Mouse (Mus musculus) layer of hippocampus, adult 18-20 months (tissue): ENCODE measurements around the gene Clstn2. TPM values are rescaled to one million over a fixed set of nuclear protein-coding genes. Genes with fewer than 3 reads are reported as not detected.

Experiments used
- DNase-seq, 2 experiments: peaks; one replicate each; pipeline ENCODE4 v3.0.0; 2022; ENCODE audit warnings: low spot score in 2 of 2
- total RNA-seq, 2 experiments: library from RNA; stranded (reverse); gene quantifications; 2 replicates each; pipeline ENCODE4 v1.2.3; 2021

Gene Clstn2
- total RNA-seq, 2 experiments from 2014 or later: 130 TPM

DNA sequence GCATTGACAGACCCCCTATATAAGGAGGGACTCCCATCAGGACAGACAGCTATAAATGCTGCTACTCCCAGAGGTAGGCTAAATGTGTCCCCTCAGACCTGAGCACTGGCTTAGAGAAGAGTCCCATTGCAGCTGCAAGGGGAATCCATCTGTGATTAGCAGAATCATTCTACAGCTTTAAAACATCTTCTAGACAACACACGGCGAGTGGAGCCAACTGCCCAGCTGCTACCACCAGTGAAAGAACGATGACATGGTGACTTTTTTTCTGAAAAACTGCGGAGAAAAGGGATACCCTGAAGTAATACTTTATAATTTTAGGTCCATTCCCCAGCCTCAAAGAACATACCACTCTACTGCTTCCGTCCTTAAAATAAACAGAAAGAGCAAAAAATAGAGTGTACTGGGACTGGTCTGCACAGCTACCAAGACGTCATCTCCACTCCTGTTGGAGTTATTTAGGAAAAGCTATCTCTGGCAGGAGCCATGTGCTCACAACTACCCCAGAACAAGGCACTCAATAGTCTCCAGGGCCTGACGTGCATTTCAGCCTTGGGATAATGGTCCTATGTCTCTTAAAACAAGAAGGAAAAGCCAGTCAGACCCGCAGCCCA, 79.1 kb downstream of the Clstn2 start:
- no peak for DNase-seq

DNA sequence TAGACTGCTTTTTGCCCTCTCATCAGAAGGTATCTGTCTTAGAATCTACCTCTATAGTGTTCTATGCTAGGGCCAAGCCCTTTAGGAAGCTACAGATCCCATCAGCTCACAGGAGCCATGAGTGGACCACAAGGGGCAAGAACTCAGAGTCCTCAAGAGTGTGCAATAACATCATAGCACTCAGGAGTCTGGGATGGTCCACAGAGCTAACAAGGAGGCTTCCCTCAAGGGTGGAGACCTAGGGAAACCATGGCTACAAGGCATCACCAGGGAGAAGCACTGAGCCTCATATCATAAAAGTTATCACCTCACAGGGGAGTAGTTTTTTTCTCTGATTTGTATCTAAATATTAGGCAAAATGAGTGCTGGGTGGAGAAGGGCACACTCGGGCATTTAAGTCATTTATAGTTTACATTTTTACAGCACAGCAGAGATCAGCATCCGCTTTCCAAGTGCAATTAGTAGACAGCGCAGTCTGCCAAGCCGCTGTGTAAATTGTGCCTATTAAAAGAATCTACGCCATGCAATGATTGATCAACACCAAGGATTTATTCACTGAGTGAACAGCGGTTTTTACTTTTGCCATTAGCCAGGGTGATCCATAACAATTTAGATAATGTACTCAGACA, 82.5 kb downstream of the Clstn2 start:
- DNase-seq: no peak

DNA sequence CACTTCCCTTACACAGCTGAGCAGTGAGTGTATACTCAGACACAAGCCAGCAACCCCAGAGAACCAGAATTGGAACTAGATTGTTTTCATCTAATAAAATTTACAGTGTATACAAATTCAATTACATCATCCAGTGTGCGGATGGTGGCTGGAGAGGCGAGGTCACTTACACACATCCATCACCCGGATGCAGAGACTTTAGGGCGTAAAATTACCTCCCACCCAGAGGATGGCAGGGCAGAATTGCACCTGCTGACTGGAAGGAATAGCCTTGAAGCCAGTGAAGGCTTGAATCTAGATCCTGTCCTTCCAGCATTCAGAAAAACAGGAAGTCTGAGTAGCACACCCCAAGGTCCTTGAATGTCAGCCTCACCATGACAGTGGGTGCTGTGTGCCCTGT, 113.7 kb downstream of the Clstn2 start:
- DNase-seq: no peak

DNA sequence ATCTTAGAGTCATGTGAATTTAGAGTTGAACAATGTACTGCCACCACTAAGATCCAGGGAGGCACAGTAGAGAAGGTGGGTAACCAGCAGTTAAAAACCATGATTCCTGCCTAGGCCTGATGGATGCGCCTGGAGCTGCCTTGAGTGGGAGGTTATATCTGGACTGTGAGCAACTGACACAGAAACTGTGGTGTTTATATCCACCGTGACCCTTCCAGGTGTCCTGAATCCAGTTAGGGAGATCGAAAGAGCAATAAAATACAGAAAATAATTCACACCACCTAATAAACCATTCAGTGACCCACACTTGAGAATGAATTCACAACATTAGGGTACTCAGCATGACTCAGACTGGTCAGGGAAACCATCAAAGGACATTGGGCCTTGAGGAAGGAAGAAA, 141.6 kb downstream of the Clstn2 start:
- no peak for DNase-seq

DNA sequence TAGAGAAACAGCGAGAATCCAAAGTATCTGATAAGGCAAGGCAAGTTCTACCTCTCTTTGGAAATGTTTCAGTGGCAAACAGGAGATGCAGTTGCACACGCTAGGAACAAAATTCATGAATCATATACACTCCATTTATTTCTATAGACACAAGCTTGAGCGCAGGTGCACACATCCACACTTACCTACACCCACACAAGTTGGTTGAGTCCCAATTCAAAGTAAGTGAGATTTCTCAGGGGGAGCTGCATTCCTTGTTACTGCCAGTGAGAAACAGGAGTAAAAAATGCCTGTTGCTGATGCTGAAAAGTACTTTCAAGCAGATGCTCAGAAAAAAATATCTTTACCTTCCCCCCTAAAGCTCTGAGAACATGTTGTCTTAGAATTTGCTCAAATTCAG, 149.6 kb downstream of the Clstn2 start:
- peak in 1 of 2 experiments; percentile 34 for DNase-seq

DNA sequence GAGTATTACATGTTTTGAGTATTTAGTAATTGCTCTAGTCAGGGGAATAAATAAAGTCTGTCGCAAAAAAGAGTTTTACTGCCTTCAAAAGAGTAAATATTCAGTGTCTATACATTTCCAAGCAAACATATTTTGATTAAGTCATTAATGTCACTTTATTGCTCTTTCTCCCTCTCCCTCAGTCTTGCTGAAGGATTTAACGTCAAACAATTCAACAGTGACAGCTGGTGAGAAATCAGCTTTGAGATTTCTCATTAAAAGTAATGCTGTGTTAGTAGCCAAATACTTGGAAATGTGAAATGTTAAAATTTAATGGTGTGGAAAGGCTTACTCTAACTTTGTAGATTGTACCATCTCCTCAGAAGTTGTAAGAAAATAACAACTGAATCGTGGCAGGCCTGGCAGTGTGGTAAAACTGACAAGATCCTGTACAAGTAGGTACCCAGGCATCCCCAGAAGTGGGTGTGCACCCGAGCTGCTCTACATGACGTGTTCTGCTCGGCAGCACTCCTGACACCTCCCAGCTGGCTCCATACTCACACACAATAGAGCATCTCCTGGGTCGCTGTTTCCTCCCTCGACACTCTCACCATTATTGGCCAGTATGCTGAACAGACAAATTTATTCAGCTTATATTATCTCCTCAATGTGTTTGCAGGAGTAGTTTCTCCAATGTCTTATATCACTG, 165.8 kb downstream of the Clstn2 start:
- peak in 1 of 2 experiments; percentile 35 for DNase-seq

DNA sequence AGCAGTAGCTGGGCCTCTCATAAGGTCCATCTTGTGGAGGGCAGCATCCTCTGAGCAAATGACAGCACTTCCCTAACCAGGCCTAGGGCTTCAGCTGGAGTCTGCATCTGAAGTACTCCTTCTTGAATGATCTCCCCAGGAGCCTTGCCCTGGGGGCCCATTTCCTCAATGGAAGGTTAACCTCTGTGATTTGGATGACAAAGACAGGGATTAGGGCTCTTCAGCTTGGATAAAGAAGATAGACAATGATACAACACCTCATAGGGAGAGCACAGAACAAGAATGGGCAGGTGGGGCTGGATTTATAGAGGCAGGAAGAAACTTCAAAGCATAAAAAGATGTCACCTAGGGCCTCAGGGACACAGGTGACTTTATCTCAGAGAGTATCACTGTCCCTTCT, 180.1 kb downstream of the Clstn2 start:
- no peak for DNase-seq

DNA sequence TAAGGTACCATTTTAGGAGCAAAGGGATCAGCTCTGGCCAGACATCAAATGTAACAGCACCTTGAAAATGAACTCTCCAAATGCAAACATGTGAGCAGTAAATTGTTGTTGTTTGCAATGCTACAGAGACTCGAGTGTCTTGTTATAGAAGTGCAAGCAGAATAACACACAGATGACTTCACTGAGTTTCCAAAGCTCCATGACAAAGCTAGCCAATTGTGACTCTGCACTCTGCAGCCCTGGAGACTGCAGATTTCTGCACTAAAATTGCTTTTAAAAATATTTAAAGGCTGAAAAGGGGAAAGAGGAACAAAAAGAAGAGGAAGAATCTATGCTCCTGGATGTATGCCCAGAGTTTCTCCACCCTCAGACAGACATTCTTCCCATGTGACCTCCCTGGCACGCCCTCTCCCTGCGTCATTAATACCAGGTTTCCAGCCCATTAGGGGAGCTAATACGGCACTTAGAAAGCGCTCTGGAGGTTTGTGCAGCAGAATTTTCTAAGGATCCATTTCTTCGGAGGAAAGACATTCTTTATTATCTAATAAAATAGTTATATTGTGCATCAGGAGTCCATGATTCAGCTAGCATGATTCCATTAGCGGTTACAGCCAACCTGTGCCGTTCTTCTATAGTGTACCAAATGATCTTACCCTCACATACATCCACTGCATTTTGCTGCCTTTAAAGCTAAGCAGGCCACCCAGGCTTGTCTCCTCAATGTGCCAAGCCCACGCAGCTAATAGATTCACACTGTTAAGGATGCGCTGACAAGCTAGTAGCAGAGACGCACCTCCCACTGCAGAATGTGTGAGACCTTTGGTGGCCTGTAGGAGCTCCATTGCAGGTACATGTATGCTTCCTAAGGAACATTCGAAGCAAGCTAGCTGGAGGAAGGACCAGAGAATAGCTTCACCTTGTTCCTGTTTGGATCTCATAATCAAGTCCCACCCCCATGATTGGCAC, 184.8 kb downstream of the Clstn2 start:
- DNase-seq: peak in 1 of 2 experiments; percentile 60

DNA sequence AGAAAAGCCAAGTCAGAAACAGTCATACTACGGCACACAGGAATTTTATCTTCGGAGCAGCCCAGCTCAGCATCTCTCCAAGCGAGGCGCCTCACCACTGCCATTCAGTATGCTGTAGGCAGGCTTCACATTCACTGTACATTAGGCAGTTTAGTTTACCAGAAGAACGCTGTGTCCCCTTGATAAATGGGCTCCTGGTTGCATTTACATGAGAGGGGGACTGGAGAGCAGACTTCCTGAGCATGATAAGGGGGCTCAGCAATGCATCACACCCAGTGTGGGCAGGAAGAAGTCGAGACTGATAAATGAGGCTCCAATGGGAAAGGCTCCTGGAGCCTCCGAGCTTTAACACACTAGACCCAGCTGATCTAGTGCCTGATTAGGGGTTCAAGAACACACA, 190.9 kb downstream of the Clstn2 start:
- no peak for DNase-seq

DNA sequence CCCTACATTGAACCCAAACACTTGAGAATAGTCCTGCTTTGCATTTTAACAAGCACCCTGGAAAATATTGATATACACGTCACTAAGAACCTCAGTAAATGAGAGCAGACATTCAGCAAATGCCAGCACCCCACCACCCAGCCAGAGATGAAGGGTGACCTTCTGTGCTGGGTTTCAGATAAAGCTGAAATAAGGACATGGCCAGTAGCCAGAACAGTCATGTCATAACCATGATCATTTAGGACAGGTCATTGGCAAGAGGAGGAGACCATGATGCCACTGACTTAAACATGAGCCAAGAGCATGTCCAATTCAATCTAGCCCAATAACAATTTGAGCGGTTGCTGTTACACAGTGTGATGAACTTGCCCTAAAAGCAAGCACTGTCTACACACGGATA, 201.8 kb downstream of the Clstn2 start:
- no peak for DNase-seq

DNA sequence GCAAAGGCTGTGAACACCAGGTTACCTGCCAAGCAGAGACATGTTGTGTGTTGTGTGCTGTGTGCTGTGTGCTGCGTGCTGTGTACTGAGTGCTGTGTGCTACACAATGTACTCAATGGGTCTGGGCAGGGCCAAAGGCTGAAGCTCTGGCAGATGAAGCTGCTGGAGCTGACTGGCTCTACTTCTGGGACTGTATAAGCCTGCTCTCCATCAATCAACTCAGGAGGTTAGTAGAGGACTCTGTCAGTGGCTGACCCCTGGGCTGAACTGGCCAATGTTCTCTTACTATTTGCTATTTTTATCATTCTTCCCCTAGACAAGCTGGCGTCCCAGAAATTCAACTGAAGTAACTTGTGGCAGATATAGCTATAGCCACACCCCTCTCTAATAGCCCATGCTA, 203.1 kb downstream of the Clstn2 start:
- no peak for DNase-seq

DNA sequence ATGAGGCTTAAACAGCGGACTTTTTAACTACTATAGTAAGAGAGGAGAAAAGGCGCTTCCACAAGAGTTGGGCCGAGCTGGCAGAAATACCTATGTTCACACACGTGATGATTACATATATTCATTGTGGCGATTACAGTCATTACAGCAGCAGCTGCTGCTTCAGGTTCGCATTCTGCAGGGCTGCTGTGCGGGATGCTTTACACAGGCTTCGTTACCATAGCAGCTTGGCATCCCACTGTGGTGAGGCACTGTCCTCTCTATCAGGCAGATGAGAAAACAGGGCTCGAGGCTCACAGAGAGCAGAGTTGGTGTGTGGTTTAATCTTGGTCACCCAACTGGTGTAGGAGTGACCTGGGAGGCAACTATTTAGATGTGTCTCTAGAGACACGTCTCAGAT, 205.3 kb downstream of the Clstn2 start:
- no peak for DNase-seq

DNA sequence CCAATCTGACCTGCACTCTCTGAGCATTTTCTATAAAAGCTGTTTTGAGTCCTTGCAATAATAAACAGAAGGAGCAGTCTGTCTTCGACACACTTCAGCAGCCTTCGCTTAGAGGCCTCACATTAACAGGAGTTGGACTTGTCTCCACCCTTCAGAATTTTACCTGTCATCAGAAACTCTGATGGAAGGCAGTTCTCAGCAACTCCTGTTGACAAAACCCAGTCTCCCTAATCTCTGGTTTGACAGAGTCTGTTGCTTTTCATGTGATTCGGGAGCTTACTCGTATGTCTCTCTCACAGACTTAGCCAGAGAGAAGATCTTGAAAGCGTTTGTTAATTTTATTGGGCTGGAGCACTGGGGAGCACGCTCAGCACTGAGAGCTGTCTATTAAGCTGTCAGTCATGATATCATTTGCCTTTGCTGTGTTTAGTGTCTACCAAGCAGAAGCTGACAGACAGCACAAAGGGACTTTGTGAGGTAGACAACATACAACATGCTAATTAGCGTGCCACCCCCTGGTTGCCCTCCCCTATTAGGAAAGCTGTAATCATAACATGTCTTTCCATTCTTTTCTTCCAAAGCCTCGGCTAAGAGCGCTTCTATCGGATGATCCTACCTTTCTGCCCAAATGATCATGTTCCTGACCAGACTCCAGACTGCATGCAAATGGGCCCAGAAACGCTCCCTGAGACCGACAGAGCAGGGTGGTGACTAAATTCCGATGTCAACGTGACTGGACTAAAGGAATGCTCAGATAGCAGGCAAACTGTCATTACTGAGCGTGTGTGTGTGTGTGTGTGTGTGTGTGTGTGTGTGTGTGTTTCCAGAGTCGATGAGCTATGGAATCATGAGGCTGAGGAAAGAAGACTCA, 206.7 kb downstream of the Clstn2 start:
- DNase-seq: no peak

DNA sequence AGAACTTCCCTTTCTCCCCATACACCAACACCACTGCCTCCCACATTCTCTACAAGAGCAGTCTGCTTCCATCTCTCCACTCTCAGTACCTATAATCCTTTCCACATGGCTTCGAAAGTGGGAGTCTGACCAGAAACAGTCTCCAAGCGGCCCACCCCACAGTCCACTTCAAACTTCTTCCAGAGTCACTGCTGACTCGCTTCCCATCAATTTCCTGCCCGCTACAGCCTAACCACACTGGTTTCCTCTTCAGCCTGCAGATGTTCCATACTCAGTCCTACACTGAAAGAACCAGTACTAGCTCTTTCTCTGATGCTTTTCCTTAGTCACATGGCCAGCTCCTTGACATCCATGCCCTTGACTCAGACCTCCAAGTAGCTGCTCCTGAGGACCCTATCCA, 215.9 kb downstream of the Clstn2 start:
- DNase-seq: no peak

DNA sequence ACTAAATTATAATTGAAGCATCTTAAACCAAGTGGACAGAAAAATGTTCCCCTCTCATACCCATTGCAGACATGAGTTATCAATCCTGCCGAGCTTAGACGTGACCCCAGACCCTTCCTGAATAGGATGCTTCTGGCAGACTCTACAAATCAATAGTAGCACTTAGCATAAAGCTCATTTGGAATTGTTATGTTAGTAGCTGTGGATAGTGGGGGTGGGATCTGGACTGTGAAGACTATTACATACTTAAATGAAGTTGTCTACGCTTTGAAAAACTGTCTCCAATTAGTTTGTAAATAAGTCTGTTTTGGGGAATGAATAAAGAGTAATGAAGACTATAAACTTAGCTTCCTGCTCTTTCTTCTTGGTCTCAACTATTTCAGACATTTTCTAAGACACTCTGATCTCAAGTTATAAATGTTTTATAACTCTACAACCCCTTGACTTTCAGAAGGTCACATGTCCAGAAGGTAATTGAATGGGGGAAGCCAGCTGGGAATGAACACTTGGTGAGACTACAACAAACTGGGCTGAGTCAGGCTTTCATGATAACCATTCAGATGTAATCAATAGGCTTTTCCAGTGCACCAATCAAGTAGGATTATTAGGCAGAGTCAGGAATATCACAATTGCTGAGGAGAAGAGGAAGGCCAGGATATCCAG, 216.7 kb downstream of the Clstn2 start:
- no peak for DNase-seq

DNA sequence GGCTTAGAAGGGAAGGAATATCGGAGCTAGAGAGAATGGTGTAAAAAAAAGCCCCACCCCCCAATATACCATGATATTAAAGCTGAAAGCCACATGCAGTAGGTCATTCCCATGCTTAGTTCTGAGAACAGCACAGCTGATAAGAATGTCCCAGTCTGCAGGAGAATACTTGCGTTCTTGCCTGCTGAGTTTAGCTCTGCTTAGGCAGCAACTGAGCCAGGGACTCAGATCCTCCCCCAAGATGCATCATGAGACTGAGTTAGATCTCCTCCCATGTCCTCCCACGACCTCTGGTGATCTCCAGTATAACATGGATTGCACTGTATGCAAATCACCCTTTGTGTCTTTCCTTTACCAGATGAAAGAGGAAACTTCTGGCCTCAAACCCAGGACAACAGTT, 219.8 kb downstream of the Clstn2 start:
- DNase-seq: no peak

DNA sequence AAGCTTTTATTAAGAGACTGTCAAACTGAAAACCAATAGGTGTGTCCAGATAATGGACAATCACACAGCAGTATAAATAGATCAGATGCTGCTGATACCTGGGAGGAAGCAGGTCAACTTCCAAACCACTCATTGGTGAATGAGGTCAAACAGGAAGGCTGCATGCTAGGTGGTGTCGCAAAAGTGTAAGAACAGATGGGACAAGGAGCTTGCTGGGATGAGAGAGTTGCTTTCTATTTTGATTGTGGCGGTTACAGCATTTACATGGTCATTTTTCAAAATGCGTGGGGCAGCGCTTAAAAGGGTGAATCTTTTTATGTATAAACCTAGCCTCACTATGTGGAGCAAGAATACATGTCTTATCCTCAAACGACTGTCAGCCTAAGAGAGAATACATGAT, 225.9 kb downstream of the Clstn2 start:
- no peak for DNase-seq

DNA sequence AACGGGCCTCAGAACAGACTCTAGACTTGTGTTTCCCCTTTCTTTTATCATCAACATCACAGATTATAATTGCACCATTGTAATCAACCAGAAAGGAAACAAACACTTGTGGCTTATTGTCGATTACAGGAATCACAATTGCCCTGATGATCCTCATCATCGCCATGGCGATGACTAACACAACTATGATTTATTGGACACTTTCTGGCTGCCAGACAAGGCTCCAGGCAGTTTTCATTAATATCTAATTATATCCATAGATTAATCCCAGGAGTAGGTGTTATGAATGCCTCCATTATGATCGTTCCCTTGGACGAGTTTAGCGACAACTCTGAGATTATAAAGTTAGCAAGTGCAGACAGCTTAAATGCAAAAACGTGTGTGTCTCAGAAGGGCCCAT, 239.3 kb downstream of the Clstn2 start:
- no peak for DNase-seq

DNA sequence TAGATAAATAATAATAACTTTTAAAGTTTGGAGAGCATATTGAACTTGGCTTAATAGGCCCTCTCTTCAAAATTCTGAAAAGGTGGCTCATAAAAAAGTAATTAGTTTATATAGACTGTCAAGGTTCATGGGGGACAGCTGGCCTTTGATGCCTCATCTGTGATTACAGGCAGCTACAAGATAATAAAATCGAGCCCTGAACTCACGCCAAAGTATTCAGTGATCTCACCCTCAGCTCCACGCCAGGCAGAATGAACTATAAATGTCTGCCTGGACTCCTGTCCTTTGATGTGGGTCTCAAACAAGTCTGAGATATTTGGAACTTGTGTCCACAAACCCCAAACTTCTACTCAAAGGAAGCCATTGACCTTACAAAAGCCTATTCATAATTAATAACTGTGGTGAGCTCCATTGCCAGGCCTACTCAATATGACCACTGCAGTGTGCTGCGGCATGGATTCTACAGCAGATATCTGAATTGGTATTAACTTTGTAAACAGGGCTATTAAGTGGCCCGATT, 244.8 kb downstream of the Clstn2 start:
- DNase-seq: no peak
